Mouse (Mus musculus) adrenal gland, adult 8-10 months (tissue): ENCODE data around the gene Gas2l3. TPM values are rescaled to one million over a fixed set of nuclear protein-coding genes. Genes with fewer than 3 reads are reported as not detected.

Source experiments
- DNase-seq: peaks from one replicate; pipeline ENCODE4 v3.0.0; 2022
- total RNA-seq, 4 experiments: library from RNA; stranded (reverse); gene quantifications; 2 replicates each; pipeline ENCODE4 v1.2.4; 2022

Gas2l3 gene
- total RNA-seq, 4 experiments from 2014 or later: 3.5 to 10.9 (median 8.8) TPM

DNA sequence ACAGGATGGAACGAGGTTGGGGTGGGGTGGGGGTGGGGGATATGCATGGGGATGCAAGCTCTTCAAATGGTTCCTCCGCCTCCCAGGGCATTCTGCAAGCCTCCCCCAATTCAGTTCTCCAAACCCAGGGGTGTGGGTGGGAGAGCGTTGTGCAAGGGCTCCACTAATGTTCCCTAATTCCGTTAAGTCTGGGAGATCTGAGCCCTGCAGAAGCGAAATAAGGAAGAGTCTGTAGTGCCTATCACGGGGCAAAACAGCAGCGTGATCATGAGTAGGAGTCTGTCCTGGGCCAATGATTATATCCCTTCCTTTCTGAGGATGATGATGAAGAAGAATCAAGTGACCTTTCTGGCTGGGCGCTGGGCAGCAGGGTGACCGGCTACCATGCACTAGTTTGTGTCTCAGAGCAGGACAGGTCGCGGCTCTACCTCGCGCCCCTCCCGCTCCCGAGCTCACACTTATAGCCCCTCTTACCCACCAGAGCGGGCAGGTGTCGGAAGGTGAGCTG is 598 bp downstream of the Gas2l3 start:
- no peak for DNase-seq

DNA sequence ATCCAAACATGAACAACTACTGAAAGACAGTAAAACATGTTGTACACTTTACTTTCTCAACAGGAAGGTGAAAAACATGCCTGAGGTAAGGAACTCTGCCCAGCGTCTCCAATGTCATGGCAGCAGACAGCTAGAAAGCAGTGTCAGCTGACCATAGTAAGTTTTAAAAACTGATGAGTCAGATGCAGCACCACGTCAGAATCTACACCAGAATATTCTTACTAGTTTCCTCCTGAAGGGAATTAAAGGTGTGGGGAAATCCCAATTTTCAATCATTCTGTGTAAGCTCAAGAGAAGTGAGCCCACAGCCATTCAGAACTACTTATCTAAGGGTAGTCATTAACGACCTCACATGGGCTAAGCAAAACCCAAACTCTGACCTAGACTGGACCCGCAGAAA is 1.1 kb downstream of the Gas2l3 start:
- no peak for DNase-seq

DNA sequence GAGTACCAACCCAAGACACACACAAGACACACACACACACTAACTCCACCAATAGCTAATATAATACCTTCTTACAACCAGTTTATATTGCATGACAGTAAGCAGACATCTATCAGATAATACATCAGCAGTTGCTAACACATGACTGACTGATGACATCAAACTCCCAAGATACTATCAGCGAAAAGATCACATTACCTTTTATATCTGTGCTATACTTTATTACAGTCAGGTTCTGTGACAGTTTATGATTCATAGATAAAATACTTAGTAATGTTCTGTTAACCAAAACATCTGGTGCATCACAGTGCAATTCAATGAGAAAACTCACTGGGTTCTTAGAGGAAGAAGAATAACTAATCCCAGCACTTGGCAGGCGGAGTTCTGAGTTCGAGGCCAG is 1.8 kb downstream of the Gas2l3 start:
- DNase-seq: no peak

DNA sequence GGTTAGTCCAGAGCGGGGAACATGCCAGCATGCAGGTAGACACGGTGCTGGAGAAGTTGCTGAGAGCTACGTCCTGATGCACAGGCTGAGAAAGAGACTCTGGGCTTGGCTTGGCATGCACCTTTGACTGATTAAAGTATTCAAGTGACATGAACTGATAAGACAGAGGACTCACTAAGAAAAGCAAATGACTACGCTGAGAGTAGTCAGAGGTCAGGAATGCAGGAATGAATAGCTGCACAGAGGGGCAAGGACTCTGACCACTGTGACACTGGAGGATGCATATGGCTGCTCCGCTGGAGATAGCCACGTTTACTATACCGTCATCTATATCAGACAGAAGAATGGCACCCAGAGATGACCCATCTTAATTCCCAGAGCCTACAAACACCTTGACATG is 4.4 kb downstream of the Gas2l3 start:
- DNase-seq: no peak

DNA sequence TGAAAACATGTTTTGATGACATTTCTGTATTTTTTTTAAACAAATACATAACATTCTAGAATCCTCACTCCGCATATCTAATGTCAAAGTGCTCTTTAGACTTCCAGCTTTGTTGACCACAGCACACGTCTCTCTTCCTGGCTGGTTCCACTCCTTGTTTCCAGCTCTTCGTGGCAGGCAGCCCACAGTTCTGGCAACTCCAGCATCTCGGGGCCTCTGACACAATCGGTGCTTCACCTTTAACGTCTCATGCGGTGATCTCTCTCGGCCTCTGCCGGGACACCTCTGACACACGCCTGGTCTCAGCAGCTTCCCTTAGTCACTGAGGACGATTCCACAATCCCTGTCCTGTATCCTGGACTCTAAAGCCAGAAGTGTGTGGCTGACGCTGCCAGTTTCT is 5.8 kb downstream of the Gas2l3 start:
- no peak for DNase-seq

DNA sequence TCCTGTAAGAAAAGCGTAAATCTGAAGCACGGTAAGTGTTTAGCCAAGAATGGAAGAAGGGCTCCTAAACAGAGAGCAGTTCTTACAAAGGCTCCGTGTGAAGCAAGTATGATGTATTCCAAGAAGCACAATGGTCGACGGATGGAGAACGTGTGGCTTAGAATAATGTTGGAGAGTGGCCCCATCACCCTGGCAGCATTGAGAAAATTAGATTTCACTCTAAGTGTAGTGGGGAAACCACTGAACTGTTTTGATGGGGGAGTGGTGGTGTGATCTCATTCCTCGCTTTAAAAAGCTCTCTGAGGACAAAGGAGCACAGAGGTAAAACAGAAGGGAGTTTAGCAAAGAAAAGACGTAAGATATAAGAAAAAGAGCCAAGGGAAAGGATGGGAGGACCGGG is 6.3 kb downstream of the Gas2l3 start:
- no peak for DNase-seq

DNA sequence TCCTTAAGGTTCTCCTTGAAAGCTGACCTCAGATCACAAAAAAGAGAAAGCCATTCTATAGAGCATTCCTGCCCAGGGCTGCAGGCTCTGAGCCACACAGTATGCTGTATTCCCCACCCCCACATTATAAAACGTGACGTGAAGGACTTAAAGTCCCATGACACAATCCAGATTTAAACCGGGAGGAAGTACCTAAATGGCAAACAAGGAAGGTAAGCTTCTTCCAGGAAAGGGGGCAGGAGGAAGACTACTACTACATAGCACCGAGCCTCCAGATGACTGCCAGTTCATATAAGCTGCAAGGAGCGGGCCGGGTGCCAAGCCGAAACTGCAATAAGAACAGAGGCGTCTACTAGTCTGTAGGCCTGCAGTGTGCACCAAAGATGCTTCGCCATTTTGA is 7.8 kb downstream of the Gas2l3 start:
- no peak for DNase-seq

DNA sequence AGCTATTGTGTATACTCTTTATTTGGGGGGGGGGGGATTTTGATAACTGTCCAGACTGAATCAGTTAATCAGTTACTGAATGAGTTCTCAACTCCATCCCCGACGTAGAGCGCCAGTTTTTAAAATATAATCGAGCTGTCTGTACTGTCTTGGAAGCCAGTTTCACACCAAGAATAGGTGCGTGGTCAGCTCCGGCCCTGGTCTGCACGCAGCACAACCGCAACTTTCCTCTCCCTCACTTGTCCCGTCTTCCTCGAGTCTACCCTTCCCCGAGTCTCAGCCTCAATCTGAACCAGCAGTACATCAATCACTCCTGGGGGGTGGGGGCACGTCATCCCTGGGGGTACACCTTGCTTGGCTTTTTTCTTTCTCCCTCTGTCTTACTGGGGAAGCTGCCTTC is 8.4 kb downstream of the Gas2l3 start:
- no peak for DNase-seq

DNA sequence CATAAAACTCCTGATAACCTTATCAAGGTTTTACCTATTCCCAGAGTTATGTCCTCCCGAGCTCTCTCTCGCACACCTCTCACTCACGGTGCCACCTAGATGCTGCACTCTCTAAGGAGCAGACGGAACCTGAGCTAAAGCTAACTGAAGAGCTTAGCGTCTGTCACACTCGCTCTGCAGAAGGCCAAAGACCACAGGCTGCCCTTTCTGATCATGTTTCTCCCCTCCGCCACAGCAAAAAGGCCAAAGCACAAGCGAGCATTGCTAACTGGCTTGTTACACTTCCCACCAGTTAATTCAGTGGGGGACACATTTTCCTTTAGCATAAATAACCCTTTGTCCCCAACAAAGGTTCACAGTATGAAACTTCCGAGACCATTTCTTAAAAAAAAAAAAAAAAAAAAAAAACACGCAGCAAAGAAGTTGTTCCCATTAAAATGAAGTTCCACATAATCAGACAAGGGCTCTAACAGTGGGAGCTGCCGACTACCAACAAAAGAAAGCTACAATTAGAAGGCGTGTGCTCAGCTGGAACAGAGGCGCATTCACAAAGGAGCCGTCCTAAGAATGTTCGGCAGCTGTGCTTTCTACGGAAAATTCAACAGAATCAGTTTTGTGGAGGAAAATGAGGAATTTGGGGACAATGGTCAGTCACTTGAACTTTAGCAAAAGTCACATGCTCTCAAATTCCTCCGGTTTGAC is 9.1 kb downstream of the Gas2l3 start:
- DNase-seq: no peak

DNA sequence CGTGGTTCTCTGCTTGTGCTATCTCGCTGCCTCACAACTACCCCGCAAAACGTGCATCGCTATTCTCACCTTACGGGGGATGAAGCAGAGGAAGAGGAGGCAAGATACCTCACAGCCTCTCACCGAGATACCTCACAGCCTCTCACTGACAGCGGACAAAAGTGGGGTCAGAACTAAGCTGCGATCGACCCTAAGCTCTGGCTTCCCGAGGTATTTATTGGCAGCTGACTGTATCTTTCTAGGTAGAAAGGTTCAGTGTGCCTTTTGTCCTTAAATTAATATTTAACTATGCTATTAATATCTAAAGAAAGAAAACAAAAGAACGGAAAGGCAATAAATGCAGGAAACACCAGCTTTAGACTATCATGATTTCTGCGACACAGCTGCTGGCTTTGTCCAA is 11.0 kb downstream of the Gas2l3 start:
- DNase-seq: no peak

DNA sequence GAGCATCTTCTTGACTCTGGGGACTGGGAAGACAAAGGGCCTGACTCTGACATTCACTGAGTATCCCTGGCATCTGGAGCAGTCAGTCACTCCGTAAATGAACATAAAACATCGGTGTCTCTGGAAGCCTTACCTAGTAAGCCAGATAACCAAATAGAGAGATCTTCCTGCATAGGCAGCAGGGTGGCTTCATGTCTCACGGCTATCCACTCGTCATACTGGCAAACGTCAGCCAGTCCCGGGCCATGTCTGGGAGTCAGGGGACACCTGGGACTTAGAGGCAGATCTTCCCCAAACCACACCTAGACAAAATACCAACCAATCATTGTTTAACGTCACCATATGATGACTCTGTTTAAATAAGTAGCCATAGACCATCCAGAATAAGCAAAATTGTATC is 13.0 kb downstream of the Gas2l3 start:
- no peak for DNase-seq

DNA sequence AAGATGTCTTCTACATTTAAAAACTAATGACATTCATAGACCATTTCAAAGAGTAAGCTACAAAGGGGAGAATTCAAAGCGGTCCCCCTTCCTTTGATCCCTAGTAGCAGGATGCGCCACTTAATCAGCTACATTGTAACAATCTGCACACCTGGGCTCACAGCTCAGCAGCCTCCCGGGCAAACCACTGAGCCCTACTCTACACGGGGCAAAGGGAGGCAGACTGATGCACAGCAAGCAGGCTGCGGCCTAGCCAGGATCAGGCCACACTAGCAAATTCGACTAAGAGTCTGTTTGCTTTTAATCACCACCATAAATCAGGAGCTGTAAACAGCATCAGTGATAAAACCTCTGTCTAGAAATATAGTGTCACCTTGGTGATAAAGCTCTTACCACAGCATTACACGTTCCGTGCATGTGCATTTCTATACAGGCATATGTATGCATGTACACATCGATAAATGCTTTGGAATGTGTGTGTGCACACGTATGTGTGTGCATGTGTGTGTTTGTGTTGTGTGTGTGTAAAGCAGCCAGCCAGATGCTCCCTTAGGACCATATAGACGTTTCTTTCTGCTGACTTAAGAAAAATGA is 18.9 kb downstream of the Gas2l3 start:
- DNase-seq: no peak

DNA sequence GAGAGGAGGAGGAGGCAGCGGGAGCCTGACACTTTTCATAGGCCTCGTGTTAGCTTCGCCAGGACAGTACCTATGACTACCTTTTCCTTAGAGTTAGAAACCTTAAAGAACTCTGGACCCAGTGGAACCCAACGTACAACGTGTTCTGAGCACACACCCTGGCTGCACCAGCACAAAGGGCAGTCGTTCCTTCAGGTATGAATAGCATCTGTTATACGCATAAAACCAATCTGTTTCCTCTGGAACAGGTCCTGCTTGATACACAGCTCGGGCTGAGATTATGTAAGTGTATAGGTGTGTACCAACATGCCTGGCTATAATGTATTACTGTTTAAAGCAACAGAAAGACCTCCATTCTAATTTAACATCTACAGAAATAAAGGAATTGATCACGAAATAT is 19.6 kb downstream of the Gas2l3 start:
- no peak for DNase-seq

DNA sequence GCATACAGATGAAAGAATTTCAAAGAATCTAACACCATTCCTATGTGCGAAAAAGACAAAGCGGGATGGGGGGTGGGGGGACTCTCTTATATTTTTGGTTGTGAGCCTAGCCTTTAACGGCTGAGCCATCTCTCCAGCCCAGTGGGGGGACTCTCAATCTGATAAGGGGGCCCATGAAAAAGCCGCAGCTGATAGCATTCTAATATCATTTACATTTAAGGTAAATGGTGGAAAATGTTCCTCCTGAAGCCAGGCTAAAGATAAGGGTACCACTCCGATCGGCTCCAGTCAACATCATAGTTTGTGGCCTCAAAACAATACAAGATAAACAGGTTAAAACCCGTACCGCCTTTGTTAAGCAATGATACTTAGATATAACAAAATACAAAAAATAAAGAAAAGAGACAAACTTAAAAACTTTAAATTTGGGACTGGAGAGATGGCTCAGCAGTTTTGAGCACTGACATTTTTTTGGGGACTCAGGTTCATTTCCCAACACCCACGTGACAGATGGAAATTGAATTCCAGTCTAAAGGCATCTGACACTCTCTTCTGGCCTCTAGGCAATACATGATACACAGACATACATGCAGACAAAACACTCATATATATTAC is 20.5 kb downstream of the Gas2l3 start:
- no peak for DNase-seq

DNA sequence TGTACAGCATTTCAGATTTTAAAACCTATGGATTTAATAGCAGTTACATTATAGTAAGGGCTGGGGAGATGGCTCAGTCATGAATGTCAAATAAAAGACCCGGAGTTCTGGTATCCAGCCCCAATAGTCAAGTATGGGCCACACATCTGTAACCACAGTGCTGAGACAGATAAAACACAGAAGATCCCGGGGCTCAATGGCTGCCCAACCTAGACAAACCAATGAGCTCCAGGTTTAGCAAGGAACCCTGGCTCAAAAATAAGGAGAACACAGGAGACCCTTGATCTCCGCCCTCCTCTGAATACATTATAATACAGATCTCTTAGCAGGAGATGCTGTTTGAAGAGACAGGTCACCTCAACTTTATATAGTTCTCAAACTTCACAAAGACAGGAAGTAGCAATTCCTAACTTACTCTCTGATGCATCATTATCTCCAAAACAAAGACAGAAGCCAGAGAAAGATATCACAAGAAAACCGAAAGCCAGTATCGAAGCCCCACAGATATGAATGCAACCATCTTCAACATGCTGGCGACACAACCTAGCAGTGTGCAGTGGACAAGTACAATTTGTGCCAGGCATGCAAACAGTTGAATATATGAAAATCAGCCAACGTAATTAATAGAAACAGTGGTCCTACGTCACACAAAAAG is 21.1 kb downstream of the Gas2l3 start:
- DNase-seq: no peak

DNA sequence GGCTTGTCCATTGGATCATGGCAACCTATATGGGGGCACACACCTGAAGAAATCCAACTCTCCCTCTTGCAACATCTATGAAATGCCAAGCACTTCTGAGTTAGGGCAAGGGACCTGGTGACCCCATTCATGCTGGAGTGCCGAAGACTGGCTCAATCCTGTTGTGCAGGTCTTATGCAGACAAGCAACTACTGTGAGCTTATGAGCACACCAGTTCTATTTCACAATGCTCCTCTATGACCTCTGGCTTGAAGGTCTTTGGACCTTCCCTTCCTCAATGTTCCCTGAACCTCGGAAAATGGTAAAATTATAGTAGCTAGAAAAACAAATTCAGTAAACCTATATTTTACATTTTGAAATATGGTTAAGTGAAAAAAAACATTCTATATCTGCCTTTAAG is 25.8 kb downstream of the Gas2l3 start:
- no peak for DNase-seq

DNA sequence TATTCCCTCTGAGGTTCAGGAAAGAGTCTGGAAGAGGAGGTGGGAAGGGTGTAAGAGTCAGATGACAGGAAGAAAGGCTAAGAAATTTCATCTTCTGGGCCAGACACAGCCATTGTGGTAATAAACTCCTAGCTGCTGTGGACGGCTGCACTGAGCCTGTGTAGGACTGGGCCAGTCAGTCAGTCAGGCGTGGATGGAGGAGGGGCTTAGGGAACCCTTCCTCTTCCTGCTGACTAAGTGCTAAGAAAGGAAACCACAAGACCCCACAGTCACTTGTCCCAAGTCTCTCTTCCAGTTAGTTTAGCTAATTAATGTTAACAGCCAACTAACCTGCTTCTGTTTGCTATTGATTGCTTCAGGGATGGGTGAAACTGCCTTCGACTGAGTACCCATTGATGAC is 28.3 kb downstream of the Gas2l3 start:
- DNase-seq: no peak

DNA sequence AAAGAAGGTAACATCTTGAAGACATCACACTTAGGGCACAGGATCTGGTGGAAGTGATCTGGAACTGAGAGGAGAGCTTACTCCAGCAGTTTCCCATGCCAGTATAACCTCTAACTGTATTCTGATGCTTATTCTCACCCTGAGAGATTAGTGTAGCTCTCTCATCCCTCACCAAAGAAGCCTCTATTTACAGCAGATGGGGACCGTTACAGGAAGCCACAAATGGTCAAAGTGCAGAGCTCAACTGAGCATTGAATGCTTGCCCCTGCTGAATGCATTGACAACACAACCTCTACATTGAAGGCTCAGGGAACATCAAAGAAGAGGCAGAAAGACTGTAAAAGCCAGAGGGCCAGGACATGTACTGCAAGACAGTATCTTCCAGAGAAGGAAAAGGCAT is 36.2 kb downstream of the Gas2l3 start:
- DNase-seq: no peak

DNA sequence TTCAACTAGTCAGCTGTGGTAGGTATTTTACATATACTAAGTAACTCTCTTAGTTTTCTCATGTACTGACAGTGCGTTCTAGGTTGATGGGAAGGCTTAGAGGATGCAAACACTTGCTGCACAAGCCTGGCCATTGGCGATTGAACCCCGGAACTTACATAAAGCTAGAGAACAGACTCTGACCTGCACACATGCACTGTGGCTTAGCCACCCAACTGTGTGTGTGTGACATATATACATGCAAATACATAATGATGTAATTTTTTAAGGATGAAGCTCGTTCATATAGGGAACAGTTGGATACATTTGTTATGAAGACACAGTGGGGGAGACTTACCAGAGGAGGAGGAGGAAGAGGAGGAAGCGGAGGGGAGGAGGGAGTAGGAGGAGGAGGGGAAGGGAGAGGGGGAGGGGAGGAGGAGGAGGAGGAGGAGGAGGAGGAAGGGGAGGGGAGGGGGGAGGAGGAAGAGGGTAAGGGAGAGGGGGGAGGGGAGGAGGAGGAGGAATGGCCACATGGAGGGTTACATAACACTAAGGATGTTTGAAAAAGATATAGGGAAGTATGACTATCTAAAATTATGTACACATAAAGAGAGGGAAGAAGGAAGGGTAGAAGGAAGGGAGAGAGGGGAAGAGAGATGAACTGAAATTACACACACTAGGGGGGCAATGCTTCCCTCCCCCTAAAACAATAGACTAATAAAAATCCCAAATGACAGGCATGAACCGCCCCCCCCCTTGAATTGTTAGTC is 36.9 kb downstream of the Gas2l3 start:
- no peak for DNase-seq

DNA sequence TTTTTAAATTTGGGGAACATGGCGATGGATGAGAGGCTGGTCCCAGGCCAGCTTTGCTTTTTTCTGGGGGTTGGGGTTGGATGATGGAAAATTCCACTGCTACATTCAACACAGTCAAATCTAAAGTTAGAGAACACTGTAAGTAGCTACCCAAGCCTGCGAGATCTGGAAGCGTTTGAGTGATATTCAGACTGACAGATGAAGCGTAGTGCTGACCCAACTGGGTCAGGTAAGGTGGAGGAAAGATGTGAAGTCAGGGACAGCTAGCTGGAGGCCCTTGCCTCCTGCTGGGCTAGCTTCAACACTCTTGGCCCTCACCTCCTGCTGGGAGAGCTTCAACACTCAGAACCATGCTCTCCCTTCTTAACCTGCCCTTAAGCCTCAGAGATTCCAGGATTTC is 38.8 kb downstream of the Gas2l3 start:
- DNase-seq: no peak

DNA sequence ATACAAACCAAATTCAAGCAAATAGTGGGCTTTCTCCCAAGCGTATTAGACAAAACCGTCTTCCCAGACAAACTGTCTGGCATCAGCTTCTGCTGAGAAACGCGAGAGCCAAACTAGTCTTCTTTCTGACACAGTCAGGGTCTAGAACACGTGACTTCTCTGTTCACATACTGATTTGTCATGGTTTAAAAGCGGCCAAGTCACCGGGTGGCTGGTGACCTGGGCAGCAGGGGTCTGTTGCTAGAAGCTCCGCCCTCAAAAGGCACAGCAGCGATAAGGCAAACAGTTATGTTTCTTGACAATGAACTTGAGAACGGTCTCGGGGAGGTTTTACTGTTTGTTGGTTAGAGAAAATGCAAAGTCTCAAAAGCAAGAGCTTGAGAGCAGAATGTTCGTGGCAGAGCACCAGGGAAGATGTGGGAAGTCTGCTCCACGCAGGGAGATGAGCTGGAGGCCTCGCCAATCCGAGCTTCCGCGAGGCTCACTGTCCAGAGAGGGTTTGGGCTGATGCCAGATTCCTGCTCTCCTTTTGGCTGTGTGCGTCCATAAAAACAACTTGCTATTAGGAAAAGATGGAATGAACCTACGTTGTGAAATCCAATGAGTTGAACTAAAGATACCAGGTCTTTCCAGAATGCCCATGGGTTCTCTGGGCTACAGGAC is 43.0 kb downstream of the Gas2l3 start:
- DNase-seq: no peak

DNA sequence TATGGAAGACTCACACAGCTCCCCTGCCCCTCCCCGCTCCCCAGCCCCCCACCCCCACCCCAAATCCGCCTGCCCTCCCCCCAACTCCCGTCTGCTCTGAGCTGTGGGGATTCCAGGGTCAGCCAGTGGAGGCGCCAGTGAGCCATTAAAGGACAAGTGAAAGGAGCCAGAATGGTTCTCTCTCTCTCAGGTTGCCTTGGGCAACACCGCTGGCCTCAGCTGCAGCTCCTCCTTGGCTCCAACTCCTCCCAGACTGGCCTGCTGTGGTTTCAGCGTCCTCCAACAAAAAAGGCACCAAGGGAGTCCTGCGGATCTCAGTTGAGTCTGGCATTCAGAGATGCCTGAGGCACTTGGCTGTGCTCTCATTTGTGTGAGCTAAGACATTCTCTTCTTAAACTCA is 47.9 kb downstream of the Gas2l3 start:
- peak; percentile 30 for DNase-seq
